Mouse (Mus musculus): ENCODE data around the gene Gm38392.

- TF ChIP-seq CTCF (IDR thresholded peaks at IDR 0.05; ENCODE audit: insufficient read depth, low read length) = peak; percentile 80
- TF ChIP-seq POLR2A (IDR thresholded peaks at IDR 0.05; ENCODE audit: borderline replicate concordance, extremely low read depth, low read depth, low read length) = no peak
Measured at GRCm38 (mm10) chr3:88331282-88331681, 44.3 kb upstream of the Gm38392 start.

Data from lung, adult 2 months (tissue).